Mouse (Mus musculus): ENCODE measurements around the gene Rnf135. TPM values are rescaled to one million over a fixed set of nuclear protein-coding genes. Genes with fewer than 3 reads are reported as not detected.
"Not testable (repeated sequence)": the region's sequence is repeated elsewhere in the genome, so short reads cannot be mapped to it uniquely, and the experiment has no call there.

Gene Rnf135
- total RNA-seq, 2 experiments from 2014 or later: 6.9 to 11.0 TPM

- DNase-seq: no peak
Observed at GRCm38 (mm10) chr11:80163362-80164116, 20.1 kb upstream of the Rnf135 start.

GRCm38 (mm10) chr11:80164224-80164623 is 19.4 kb upstream of the Rnf135 start:
- DNase-seq: no peak

DNA sequence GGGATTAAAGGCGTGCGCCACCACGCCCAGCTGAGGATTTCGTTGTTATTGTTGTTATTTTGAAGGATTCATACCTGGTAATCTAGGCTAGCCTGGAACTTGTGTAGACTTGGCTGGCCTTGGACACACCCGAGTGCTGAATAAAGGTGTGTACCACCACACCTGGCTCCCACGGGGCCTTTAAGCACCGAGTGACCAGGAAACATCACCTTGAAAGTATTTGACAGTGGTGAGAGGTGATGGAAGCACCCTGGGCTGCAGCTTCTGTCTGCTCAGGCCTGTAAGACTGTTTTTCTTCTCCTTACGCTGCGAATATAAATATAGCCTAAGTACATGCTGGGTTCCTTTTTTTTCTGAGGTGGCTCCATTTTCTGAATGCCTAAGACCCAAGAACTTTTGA is 15.5 kb upstream of the Rnf135 start:
- no peak for DNase-seq

- DNase-seq: no peak
Observed at GRCm38 (mm10) chr11:80168611-80169249, 14.9 kb upstream of the Rnf135 start.

DNA sequence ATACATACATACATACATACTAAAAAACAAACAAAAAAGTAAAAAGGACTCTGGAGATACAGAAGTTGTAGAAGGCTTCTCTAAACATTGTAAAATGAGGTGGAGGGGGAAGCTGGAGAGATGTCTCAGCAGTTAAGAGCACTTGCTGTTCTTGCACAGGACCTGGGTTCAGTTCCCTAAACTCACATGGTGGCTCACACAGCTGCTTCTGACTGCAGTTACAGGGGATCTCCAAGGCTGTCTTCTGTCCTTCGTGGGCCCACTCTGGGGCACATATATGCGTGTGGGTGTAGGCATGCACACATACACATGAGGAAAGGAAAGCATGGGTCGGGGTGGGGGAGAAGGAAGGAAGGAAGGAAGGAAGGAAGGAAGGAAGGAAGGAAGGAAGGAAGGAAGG is 14.0 kb upstream of the Rnf135 start:
- no peak for DNase-seq

- DNase-seq: no peak
Observed at GRCm38 (mm10) chr11:80170351-80170750, 13.3 kb upstream of the Rnf135 start.

DNA sequence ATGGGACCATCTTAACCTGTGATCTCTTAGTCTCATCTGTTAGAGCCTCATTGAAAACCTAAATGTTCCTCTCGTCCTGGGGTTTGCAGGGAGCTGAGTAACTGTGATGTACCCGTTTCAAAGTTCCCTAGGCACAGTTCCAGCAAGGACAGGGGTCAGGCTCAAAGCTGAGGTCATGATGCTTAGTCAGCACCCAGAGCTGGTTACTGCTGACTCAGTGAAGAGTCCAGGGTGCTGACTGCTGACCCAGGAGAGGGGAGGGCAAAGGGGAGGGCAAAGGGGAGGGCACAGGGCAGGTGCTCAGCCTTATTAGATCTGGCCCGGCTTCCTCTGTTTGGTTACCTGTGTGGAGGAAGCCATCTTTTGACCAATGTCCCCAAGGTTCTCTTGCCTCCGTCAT is 11.8 kb upstream of the Rnf135 start:
- peak; percentile 73 for DNase-seq

DNA sequence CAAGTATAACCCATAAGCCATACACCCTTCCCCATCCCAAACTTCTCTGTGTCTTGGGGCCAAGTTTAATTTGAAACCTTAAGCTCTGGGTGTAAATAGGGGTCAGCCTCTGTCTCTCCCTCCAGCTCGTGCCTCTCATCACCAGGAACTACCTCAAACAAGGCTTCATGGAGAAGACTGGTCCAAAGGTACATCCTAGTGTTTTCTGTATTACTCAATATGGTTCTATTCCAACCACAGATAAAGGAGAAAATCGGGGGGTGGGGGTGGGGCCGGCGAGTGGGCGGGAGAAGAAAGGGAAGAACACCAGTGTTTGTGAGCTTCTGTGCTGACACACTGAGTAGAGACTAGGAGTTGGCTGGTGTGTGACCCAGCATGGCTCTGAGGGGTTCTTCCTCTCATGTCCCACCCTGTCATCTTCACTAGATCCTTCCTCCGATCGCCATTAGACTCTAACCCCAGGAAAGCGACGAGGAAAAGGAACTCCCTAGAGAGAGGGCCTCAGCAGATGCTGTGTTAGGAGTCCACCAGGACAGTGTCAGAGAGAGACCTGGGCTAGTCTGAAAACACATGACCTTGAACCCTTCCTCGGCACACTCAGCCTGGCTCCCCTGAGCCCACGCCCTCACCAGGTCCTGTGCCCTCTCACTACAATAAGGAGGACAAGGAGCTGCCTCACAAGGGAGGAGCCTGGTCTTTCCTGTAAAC is 9.5 kb upstream of the Rnf135 start:
- DNase-seq: no peak

GRCm38 (mm10) chr11:80176911-80177895 is 6.4 kb upstream of the Rnf135 start:
- DNase-seq: peak; percentile 28

- no peak for DNase-seq
Observed at GRCm38 (mm10) chr11:80178316-80178715, 5.3 kb upstream of the Rnf135 start.

- no peak for DNase-seq
Observed at GRCm38 (mm10) chr11:80181021-80181749, 2.5 kb upstream of the Rnf135 start.

GRCm38 (mm10) chr11:80183054-80183704 is 472 bp upstream of the Rnf135 start:
- DNase-seq: not testable (repeated sequence)

DNA sequence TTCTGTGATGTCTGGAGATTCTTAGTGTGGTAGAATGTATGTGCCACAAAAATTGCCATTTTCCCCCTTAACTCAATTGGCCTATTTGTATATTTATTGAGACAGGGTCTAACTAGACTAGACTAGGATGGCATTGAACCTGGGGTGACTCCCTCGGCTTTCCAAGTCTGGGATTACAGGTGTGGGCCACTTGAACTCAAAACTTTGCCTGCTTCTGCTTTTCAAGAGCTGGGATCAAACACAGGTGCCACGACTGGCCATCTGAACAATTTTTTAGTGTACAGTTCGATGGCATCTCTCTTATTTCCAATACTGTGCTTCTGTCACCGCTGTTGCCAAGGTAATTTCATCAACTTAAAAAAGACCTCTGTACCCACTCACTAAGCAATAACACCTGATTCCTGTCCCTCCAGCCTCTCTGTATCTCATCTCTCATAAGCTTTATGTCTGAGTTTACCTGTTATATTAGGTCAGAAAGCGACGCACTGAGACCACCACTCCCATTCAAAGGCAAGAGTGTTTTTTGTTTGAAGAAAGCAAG is 950 bp downstream of the Rnf135 start:
- no peak for DNase-seq

- not testable (repeated sequence) for DNase-seq
Observed at GRCm38 (mm10) chr11:80185441-80185976, 1.9 kb downstream of the Rnf135 start.

GRCm38 (mm10) chr11:80190280-80190679 is 6.6 kb downstream of the Rnf135 start:
- DNase-seq: no peak

- no peak for DNase-seq
Observed at GRCm38 (mm10) chr11:80193827-80194226, 10.2 kb downstream of the Rnf135 start.

DNA sequence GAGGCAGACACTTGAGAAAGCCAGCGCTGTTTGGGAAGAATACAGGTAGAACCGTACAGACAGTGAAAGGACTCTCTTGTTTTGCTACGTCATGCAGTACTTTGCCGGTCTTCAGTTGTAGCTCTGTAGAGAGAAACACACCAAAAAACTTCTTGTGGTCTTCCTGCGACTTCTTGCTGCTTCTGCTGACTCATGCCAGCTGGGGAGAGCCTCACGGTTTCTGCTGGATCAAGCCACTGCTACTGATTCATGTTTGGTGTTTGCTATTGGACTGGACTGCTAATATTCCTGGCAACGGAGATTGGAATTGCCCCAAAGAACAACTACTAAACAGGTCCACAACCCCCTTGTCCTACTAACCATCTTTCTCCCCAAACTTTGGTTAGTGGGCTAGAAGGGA is 12.7 kb downstream of the Rnf135 start:
- DNase-seq: no peak

GRCm38 (mm10) chr11:80199316-80199715 is 15.7 kb downstream of the Rnf135 start:
- no peak for DNase-seq

GRCm38 (mm10) chr11:80199773-80200172 is 16.1 kb downstream of the Rnf135 start:
- no peak for DNase-seq

DNA sequence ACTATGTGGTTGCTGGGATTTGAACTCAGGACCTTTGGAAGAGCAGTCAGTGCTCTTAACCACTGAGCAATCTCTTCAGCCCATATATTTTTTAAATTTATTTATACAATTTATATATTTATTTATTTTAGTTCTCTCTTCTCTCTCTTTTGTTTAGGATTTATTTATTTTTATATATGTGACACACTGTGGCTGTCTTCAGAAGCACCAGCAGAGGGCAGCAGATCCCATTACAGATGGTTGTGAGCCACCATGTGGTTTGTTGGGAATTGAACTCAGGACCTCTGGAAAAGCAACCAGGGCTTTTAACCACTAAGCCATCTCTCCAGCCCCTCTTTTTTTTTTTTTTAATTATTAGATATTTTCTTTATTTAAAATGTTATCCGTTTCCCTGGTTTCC is 16.7 kb downstream of the Rnf135 start:
- DNase-seq: peak; percentile 38

Data from adrenal gland, postnatal 10 days (tissue).